Mouse (Mus musculus) heart, postnatal 25 days (tissue): ENCODE measurements around the gene Nup54. TPM values are rescaled to one million over a fixed set of nuclear protein-coding genes. Genes with fewer than 3 reads are reported as not detected.

ENCODE experiments used
- DNase-seq: peaks from one replicate; pipeline ENCODE4 v3.0.0; 2022; ENCODE audit warnings: low spot score
- intact Hi-C: fragments of 180-260 bp; cut with DNase I; formaldehyde crosslinking; loops from one replicate; pipeline ENCODE4 v1.15.1; 2025
- total RNA-seq, 2 experiments: library from RNA; stranded (reverse); gene quantifications; 2 replicates each; pipeline ENCODE4 v1.2.3; 2021

Nup54 gene
- 10 to 100 TPM; 16.5 to 17.0 TPM for total RNA-seq

GRCm38 (mm10) chr5:92435025-92435584 is at the start of gene Nup54:
TSS of gene Nup54 (minus strand) at chr5:92435219.
- DNase-seq: peak; percentile 95
- intact Hi-C loops: loop anchor here (1.0 kb wide), 1 partner anchor 17 kb away; no protein-coding TSS in a partner anchor

- intact Hi-C loops: no loop called here
- no peak for DNase-seq
Observed at GRCm38 (mm10) chr5:92472863-92473262, 37.8 kb upstream of the Nup54 start.

GRCm38 (mm10) chr5:92471531-92471930 is 36.5 kb upstream of the Nup54 start:
- DNase-seq: no peak

GRCm38 (mm10) chr5:92469201-92470130 is 34.4 kb upstream of the Nup54 start:
- intact Hi-C loops: no loop called here
- no peak for DNase-seq

More at GRCm38 (mm10) chr5:92471531-92471930, 36.5 kb upstream of the Nup54 start:
- intact Hi-C loops: no loop called here

- intact Hi-C loops: no loop called here
- DNase-seq: no peak
Observed at GRCm38 (mm10) chr5:92468234-92468633, 33.2 kb upstream of the Nup54 start.

GRCm38 (mm10) chr5:92467102-92467766 is 32.2 kb upstream of the Nup54 start:
- no peak for DNase-seq
- intact Hi-C loops: no loop called here

GRCm38 (mm10) chr5:92465511-92465910 is 30.5 kb upstream of the Nup54 start:
- DNase-seq: no peak
- intact Hi-C loops: no loop called here

- no peak for DNase-seq
- intact Hi-C loops: loop anchor here (1.0 to 5.0 kb wide), 2 partner anchors 46 to 195 kb away; partner anchors contain the start of gene Scarb2
Observed at GRCm38 (mm10) chr5:92461321-92461720, 26.3 kb upstream of the Nup54 start.

GRCm38 (mm10) chr5:92458726-92459125 is 23.7 kb upstream of the Nup54 start:
- DNase-seq: no peak
- intact Hi-C loops: no loop called here

- DNase-seq: no peak
- intact Hi-C loops: no loop called here
Observed at GRCm38 (mm10) chr5:92457410-92457809, 22.4 kb upstream of the Nup54 start.

GRCm38 (mm10) chr5:92452876-92453275 is 17.9 kb upstream of the Nup54 start:
- intact Hi-C loops: loop anchor here (1.0 kb wide), 1 partner anchor 18 kb away; the partner anchor contains the start of gene Nup54
- DNase-seq: no peak

- intact Hi-C loops: no loop called here
- no peak for DNase-seq
Observed at GRCm38 (mm10) chr5:92446736-92447135, 11.7 kb upstream of the Nup54 start.

- intact Hi-C loops: no loop called here
- no peak for DNase-seq
Observed at GRCm38 (mm10) chr5:92445016-92445415, 10.0 kb upstream of the Nup54 start.

GRCm38 (mm10) chr5:92442914-92443313 is 7.9 kb upstream of the Nup54 start:
- intact Hi-C loops: no loop called here
- DNase-seq: no peak

- DNase-seq: peak; percentile 19
- intact Hi-C loops: no loop called here
Observed at GRCm38 (mm10) chr5:92441494-92441893, 6.5 kb upstream of the Nup54 start.

- DNase-seq: no peak
- intact Hi-C loops: no loop called here
Observed at GRCm38 (mm10) chr5:92438540-92438939, 3.5 kb upstream of the Nup54 start.

GRCm38 (mm10) chr5:92434571-92434985 is 441 bp downstream of the Nup54 start:
- intact Hi-C loops: no loop called here
- no peak for DNase-seq

GRCm38 (mm10) chr5:92434070-92434469 is 949 bp downstream of the Nup54 start:
- no peak for DNase-seq
- intact Hi-C loops: no loop called here

- no peak for DNase-seq
- intact Hi-C loops: no loop called here
Observed at GRCm38 (mm10) chr5:92431611-92432010, 3.4 kb downstream of the Nup54 start.

GRCm38 (mm10) chr5:92430723-92431122 is 4.3 kb downstream of the Nup54 start:
- no peak for DNase-seq
- intact Hi-C loops: no loop called here

- intact Hi-C loops: no loop called here
- DNase-seq: no peak
Observed at GRCm38 (mm10) chr5:92424126-92424525, 10.9 kb downstream of the Nup54 start.
